Mouse (Mus musculus): Measurements from ENCODE around the gene Timp3. TPM values are rescaled to one million over a fixed set of nuclear protein-coding genes. Genes with fewer than 3 reads are reported as not detected.

The Timp3 gene
- polyA plus RNA-seq, 1 experiment, result 3.3 TPM

DNA sequence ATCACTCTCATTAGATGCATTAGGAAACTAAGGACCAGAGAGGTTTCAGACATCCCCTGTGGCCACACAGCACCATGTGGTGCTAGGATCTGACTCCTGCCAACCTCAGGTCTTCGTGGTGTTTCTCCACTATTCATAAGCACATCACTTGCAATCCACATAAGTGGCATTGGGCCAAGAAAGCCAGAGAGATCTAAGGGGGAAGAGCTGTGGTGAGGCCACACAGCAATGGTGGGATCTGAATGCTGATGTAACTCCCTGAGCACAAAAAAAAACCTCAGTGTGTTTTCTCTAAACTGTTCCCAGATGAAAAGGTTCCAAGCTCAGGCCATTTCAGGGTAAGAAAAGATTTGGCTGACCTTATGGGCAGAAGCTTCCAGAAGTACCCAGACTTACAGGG is 36.3 kb downstream of the Timp3 start:
- H3K4me3 ChIP-seq (ENCODE audit: insufficient read depth, low read length), result no peak overlapping the region
- H3K27ac ChIP-seq (ENCODE audit: insufficient read depth, low read depth, low read length), result no peak overlapping the region
- H3K4me1 ChIP-seq (ENCODE audit: control insufficient read depth, insufficient read depth, low read length), result no peaks in the 10 kb centered on the region
- no peak for TF ChIP-seq POLR2A (IDR thresholded peaks at IDR 0.05; ENCODE audit: borderline replicate concordance, low read depth, low read length)
- no peak for TF ChIP-seq CTCF (IDR thresholded peaks at IDR 0.05; ENCODE audit: low read depth, low read length)

DNA sequence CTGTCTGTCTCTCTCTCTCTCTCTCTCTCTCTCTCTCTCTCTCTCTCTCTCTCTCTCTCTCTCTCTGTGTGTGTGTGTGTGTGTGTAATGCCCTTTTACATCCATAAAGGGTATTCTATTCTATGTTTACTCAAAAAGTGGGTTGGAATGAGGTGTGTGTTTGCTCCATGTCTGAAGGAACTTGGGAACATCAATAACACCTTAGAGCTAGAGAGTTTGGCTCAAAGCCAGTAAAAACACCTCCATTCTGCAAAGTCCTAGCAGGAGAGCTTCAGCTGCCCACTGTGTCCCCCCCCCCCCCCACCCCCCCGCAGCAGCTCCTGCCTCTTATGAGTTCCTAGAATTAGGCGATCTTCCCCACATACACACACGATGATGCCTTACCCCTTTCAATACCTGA is 37.1 kb downstream of the Timp3 start:
- Histone ChIP-seq H3K27ac (ENCODE audit: insufficient read depth, low read depth, low read length) (no peak overlapping the region), H3K4me1 (ENCODE audit: control insufficient read depth, insufficient read depth, low read length) (no peaks in the 10 kb centered on the region), H3K4me3 (ENCODE audit: insufficient read depth, low read length) (no peak overlapping the region)
- no peak for TF ChIP-seq CTCF (IDR thresholded peaks at IDR 0.05; ENCODE audit: low read depth, low read length)
- no peak for TF ChIP-seq POLR2A (IDR thresholded peaks at IDR 0.05; ENCODE audit: borderline replicate concordance, low read depth, low read length)

DNA sequence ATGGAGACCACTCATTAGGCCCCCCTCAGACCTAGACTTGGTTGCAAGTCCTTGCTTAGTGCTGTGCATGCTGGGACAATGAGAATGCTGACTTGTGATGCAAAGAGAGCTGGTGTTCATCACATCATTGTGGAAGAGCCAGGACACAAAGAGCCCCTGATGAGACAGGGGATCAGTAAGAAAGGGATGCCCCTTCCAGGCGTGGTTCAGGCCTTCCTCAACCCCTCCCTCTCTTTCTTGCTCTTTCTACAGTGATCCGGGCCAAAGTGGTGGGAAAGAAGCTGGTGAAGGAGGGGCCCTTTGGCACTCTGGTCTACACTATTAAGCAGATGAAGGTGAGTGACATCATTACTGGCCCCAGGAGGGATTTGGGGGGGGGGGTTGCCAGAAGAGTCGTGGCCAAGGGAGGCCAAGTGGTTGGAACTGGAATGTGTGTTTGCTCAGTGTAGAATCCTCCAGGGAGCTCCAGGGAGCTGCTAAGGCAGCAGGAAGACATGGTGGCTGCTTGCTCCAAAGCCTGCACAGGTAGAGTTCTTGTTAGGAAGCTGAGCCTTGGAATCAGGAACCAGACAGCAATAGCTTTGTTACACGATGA is 38.0 kb downstream of the Timp3 start:
- Histone ChIP-seq H3K4me1 (ENCODE audit: control insufficient read depth, insufficient read depth, low read length) (no peaks in the 10 kb centered on the region), H3K4me3 (ENCODE audit: insufficient read depth, low read length) (no peak overlapping the region), H3K27ac (ENCODE audit: insufficient read depth, low read depth, low read length) (no peak overlapping the region)
- TF ChIP-seq CTCF (IDR thresholded peaks at IDR 0.05; ENCODE audit: low read depth, low read length), result no peak
- TF ChIP-seq POLR2A (IDR thresholded peaks at IDR 0.05; ENCODE audit: borderline replicate concordance, low read depth, low read length), result no peak

DNA sequence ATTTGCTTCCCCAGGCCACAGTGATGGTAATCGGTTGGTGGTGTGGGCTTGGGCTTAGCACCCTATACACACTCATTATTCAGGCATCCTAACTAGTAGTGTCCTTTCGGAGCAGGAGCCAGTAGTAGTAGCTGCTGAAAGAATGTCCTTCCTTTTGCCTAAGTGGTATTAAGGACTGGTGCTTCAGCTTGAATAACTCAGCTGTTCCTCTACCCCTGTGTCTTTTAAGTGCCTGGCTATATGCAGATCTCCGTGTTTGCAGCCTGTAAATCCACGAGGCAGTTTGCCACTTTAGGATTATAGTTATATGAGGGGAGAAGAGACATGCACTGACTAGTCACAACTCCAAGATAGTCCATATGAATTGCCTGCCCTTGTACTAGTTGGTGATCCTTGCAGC is 38.9 kb downstream of the Timp3 start:
- Histone ChIP-seq H3K27ac (ENCODE audit: insufficient read depth, low read depth, low read length) (no peak overlapping the region), H3K4me3 (ENCODE audit: insufficient read depth, low read length) (no peak overlapping the region), H3K4me1 (ENCODE audit: control insufficient read depth, insufficient read depth, low read length) (no peaks in the 10 kb centered on the region)
- TF ChIP-seq POLR2A (IDR thresholded peaks at IDR 0.05; ENCODE audit: borderline replicate concordance, low read depth, low read length) (no peak), CTCF (IDR thresholded peaks at IDR 0.05; ENCODE audit: low read depth, low read length) (no peak)

DNA sequence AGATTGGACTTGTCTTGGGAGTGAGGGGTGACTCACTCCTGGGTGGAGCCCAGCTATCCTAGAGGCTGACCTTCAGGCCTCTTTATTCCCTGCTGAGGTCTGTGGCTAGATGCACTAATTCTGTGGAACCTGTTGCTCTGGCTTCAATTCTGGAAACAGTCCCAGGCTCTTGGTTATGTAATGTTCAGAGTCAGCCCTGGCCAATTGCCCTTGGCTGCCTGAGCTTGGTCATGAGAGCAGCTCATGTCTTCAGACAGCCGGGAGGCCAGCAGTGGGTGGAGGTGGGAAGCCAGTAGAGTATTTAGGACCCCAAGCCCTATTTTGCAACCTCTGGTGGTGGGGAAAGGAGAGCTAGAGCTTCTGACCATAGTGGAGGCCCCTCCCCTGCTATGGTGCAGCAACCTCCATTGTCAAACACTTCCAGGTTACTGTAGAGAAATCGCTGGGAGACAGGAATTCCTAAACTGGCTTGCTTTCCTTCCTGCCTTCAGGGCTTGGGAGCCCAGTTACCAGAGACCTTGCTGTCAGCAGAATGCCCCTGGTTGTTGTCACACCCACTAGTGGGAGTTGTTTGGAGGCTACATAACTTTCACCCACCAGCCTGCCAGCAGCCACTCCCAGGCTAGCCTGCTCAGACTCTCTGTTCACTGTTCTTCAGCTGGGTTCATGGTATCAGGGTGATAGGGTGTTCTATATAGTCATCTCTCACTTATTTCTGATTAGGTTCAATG is 39.6 kb downstream of the Timp3 start:
- Histone ChIP-seq H3K27ac (ENCODE audit: insufficient read depth, low read depth, low read length) (no peak overlapping the region), H3K4me3 (ENCODE audit: insufficient read depth, low read length) (no peak overlapping the region), H3K4me1 (ENCODE audit: control insufficient read depth, insufficient read depth, low read length) (no peaks in the 10 kb centered on the region)
- no peak for TF ChIP-seq POLR2A (IDR thresholded peaks at IDR 0.05; ENCODE audit: borderline replicate concordance, low read depth, low read length)
- no peak for TF ChIP-seq CTCF (IDR thresholded peaks at IDR 0.05; ENCODE audit: low read depth, low read length)

DNA sequence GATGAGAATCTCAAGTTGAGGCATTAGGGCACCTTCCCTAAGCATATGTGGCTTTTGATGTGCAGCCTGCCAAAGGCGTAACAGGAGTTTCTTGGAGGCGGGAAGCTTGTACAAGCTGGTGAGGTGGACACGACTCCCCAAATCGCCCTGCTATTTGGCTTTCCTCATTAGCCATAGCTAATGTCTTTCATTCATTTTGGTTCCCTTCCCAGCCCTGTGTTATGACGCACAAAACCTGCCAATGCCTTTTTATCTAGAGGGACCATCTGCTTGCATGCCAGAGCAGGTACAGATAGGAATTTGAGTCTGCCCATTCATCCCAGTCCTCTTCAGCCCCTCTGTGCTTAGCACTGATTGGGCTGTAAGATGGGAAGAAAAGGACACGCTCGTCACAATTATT is 40.2 kb downstream of the Timp3 start:
- TF ChIP-seq CTCF (IDR thresholded peaks at IDR 0.05; ENCODE audit: low read depth, low read length) (no peak), POLR2A (IDR thresholded peaks at IDR 0.05; ENCODE audit: borderline replicate concordance, low read depth, low read length) (no peak)
- no peak overlapping the region for H3K27ac ChIP-seq (ENCODE audit: insufficient read depth, low read depth, low read length)
- no peak overlapping the region for H3K4me3 ChIP-seq (ENCODE audit: insufficient read depth, low read length)
- H3K4me1 ChIP-seq (ENCODE audit: control insufficient read depth, insufficient read depth, low read length), result no peaks in the 10 kb centered on the region

DNA sequence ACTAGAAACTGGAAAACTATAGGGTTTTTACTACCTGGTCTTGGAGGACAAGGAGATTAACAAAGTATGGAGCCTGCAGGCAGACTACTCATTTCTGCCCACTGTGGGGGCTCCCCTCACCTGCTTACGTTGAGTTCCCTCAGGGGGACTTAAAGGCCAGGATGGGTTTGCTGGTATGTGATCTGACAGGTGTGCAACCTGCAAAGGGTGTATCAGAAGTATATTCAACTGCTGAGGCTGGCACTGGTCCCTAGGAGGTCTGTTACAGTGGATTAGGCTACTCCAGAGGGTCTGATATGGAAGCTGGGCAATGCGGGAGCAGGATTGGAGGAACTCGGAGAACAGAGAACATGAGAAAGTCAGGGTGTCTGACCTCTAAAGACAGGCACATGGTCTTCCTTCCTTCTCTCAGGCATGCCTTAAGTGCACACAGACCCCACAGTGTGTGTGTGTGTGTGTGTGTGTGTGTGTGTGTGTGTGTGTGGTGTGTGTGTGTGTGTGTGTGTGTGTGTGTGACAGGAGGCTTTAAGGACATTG is 40.9 kb downstream of the Timp3 start:
- Histone ChIP-seq H3K27ac (ENCODE audit: insufficient read depth, low read depth, low read length) (no peak overlapping the region), H3K4me1 (ENCODE audit: control insufficient read depth, insufficient read depth, low read length) (no peaks in the 10 kb centered on the region), H3K4me3 (ENCODE audit: insufficient read depth, low read length) (no peak overlapping the region)
- TF ChIP-seq POLR2A (IDR thresholded peaks at IDR 0.05; ENCODE audit: borderline replicate concordance, low read depth, low read length), result no peak
- no peak for TF ChIP-seq CTCF (IDR thresholded peaks at IDR 0.05; ENCODE audit: low read depth, low read length)

DNA sequence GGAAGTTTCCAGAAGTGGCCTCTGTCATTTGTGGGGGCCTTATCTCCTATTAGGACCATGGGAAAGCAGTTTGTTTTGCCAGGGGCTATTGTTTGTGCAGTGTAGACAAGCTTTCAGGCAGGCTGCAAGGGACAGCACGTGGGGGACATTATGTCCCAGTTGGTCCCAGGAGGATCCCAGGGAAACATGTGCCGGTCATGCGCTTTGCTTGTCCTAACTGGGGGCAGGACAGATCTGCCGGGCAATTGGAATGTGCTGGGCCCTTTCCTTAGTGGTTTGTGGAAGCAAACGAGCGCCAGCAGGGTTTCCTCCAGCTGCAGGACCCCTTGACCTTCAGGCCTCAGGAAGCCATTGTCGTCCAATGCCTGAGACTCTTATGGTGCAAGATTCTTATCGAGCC is 41.4 kb downstream of the Timp3 start:
- Histone ChIP-seq H3K27ac (ENCODE audit: insufficient read depth, low read depth, low read length) (no peak overlapping the region), H3K4me3 (ENCODE audit: insufficient read depth, low read length) (no peak overlapping the region), H3K4me1 (ENCODE audit: control insufficient read depth, insufficient read depth, low read length) (no peaks in the 10 kb centered on the region)
- TF ChIP-seq CTCF (IDR thresholded peaks at IDR 0.05; ENCODE audit: low read depth, low read length), result no peak
- no peak for TF ChIP-seq POLR2A (IDR thresholded peaks at IDR 0.05; ENCODE audit: borderline replicate concordance, low read depth, low read length)

DNA sequence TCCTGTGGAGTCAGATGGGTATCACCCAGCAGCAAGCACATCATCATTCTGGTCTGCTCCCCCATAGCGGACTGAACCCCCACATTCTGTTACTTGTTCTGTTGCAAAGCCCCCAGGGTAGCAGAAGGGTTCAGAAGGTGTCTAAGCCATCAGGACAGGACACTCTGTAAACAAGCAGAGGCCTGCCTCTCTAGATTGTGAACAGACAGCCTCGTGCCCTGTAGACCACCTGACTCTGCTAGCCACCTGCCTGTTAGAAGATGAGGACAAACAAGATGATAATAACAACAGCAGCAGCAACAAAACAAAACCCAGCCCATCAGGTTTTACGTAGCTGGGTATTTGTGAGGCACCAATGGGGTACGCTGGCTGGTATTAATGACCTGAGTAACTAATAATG is 42.0 kb downstream of the Timp3 start:
- no peaks in the 10 kb centered on the region for H3K4me1 ChIP-seq (ENCODE audit: control insufficient read depth, insufficient read depth, low read length)
- no peak overlapping the region for H3K4me3 ChIP-seq (ENCODE audit: insufficient read depth, low read length)
- no peak overlapping the region for H3K27ac ChIP-seq (ENCODE audit: insufficient read depth, low read depth, low read length)
- TF ChIP-seq CTCF (IDR thresholded peaks at IDR 0.05; ENCODE audit: low read depth, low read length) (no peak), POLR2A (IDR thresholded peaks at IDR 0.05; ENCODE audit: borderline replicate concordance, low read depth, low read length) (no peak)

DNA sequence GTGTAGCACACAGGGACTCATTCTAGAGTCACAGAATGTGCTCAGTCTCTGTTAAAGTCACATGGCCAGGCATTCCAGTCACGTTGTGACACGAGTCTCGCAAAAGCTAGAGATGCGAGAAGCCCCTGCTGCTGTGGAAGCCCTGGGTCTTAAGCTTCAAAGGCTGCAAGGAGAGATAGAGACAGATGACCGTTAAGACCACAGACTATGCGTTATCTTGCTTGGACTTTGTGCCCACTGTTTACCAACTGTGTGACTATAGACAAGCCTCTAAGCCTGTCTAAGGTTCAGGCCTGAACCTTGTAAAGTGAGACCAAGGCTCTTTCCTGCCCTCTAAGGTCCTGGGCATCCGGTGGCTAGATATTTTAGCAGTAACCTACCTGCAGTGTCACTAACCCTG is 42.5 kb downstream of the Timp3 start:
- H3K4me1 ChIP-seq (ENCODE audit: control insufficient read depth, insufficient read depth, low read length), result no peaks in the 10 kb centered on the region
- H3K27ac ChIP-seq (ENCODE audit: insufficient read depth, low read depth, low read length), result no peak overlapping the region
- H3K4me3 ChIP-seq (ENCODE audit: insufficient read depth, low read length), result no peak overlapping the region
- no peak for TF ChIP-seq POLR2A (IDR thresholded peaks at IDR 0.05; ENCODE audit: borderline replicate concordance, low read depth, low read length)
- no peak for TF ChIP-seq CTCF (IDR thresholded peaks at IDR 0.05; ENCODE audit: low read depth, low read length)

All from bone marrow macrophage, adult 2 months (primary cell).